Mouse (Mus musculus) T-helper 1 cell (primary cell): ENCODE measurements around the gene Hcfc2.

Experiments
- in situ Hi-C: fragments of 300-600 bp; cut with MboI, MseI; formaldehyde crosslinking; loops from one replicate; pipeline ENCODE4 v1.15.1; 2025; ENCODE audit warnings: high pct_unique_total_duplicates

Gene Hcfc2

GRCm38 (mm10) chr10:82695956-82696355 is at the start of gene Hcfc2:
TSS of gene Hcfc2 (plus strand) at chr10:82696160.
- in situ Hi-C loops = loop anchor here (5.0 kb wide), 1 partner anchor 54 kb away; no protein-coding TSS in a partner anchor

- in situ Hi-C loops = loop anchor here (25.0 kb wide), 1 partner anchor 1410 kb away; the partner anchor contains the start of genes Atcay and Zfr2
Measured at GRCm38 (mm10) chr10:82647205-82647811, 48.7 kb upstream of the Hcfc2 start.

- in situ Hi-C loops = no loop called here
Measured at GRCm38 (mm10) chr10:82651221-82651620, 44.7 kb upstream of the Hcfc2 start.

GRCm38 (mm10) chr10:82652625-82653024 is 43.3 kb upstream of the Hcfc2 start:
- in situ Hi-C loops = no loop called here

GRCm38 (mm10) chr10:82654581-82654980 is 41.4 kb upstream of the Hcfc2 start:
- in situ Hi-C loops = no loop called here

- in situ Hi-C loops = no loop called here
Measured at GRCm38 (mm10) chr10:82661820-82662219, 34.1 kb upstream of the Hcfc2 start.

GRCm38 (mm10) chr10:82662267-82662990 is 33.5 kb upstream of the Hcfc2 start:
- in situ Hi-C loops = no loop called here

GRCm38 (mm10) chr10:82663289-82663688 is 32.7 kb upstream of the Hcfc2 start:
- in situ Hi-C loops = no loop called here

- in situ Hi-C loops = no loop called here
Measured at GRCm38 (mm10) chr10:82665951-82666350, 30.0 kb upstream of the Hcfc2 start.

- in situ Hi-C loops = no loop called here
Measured at GRCm38 (mm10) chr10:82666436-82667234, 29.3 kb upstream of the Hcfc2 start.

GRCm38 (mm10) chr10:82670205-82670604 is 25.8 kb upstream of the Hcfc2 start:
- in situ Hi-C loops = no loop called here

GRCm38 (mm10) chr10:82676949-82677348 is 19.0 kb upstream of the Hcfc2 start:
- in situ Hi-C loops = no loop called here

- in situ Hi-C loops = no loop called here
Measured at GRCm38 (mm10) chr10:82680769-82681168, 15.2 kb upstream of the Hcfc2 start.

- in situ Hi-C loops = no loop called here
Measured at GRCm38 (mm10) chr10:82681639-82682038, 14.3 kb upstream of the Hcfc2 start.

- in situ Hi-C loops = no loop called here
Measured at GRCm38 (mm10) chr10:82685440-82685839, 10.5 kb upstream of the Hcfc2 start.

- in situ Hi-C loops = no loop called here
Measured at GRCm38 (mm10) chr10:82689681-82690211, 6.2 kb upstream of the Hcfc2 start.

GRCm38 (mm10) chr10:82690494-82690893 is 5.5 kb upstream of the Hcfc2 start, which contains the start of gene Glt8d2:
TSS of gene Glt8d2 (minus strand) at chr10:82690650.
- in situ Hi-C loops = no loop called here

GRCm38 (mm10) chr10:82696453-82697079 is 606 bp downstream of the Hcfc2 start:
- in situ Hi-C loops = loop anchor here (5.0 kb wide), 1 partner anchor 54 kb away; no protein-coding TSS in a partner anchor

- in situ Hi-C loops = loop anchor here (5.0 kb wide), 1 partner anchor 55 kb away; no protein-coding TSS in a partner anchor
Measured at GRCm38 (mm10) chr10:82697305-82697898, 1.4 kb downstream of the Hcfc2 start.

- in situ Hi-C loops = loop anchor here (5.0 kb wide), 1 partner anchor 56 kb away; no protein-coding TSS in a partner anchor
Measured at GRCm38 (mm10) chr10:82698712-82699261, 2.8 kb downstream of the Hcfc2 start.
